Mouse (Mus musculus) lung, postnatal 0 days (tissue): ENCODE data around the gene Atp6v1g2. TPM values are rescaled to one million over a fixed set of nuclear protein-coding genes. Genes with fewer than 3 reads are reported as not detected.

Experiments used
- ATAC-seq: fragments of 200-750 bp; cut with Nextera tagmentation; 2 replicates; pipeline ENCODE4 v1.8.0; 2017; ENCODE audit warnings: moderate library complexity
- DNase-seq: peaks from one replicate; pipeline ENCODE4 v3.0.0-alpha.2; 2016; ENCODE audit warnings: low spot score
- H3K27ac ChIP-seq: fragments of 300-500 bp; sonication (generic); 2 replicates; pipeline ENCODE4 v1.5.1; 2014; ENCODE audit warnings: antibody characterized with exemption, mild to moderate bottlenecking, low read length, mixed read lengths
- H3K27me3 ChIP-seq: fragments of 300-500 bp; sonication (generic); replicated peaks from 2 replicates; pipeline ENCODE4 v1.6.1; 2014; ENCODE audit warnings: low read length, mixed read lengths; ENCODE audit not compliant: insufficient read depth
- H3K36me3 ChIP-seq: fragments of 300-500 bp; sonication (generic); 2 replicates; pipeline ENCODE4 v1.6.1; 2014; ENCODE audit warnings: low read length, mixed read lengths; ENCODE audit not compliant: insufficient read depth
- H3K4me1 ChIP-seq: fragments of 300-500 bp; sonication (generic); 2 replicates; pipeline ENCODE4 v1.6.1; 2014; ENCODE audit warnings: antibody characterized with exemption, low read depth, low read length, mixed read lengths; ENCODE audit not compliant: insufficient read depth
- H3K4me2 ChIP-seq: fragments of 300-500 bp; sonication (generic); replicated peaks from 2 replicates; pipeline ENCODE4 v1.6.1; 2014; ENCODE audit warnings: low read depth, mild to moderate bottlenecking, low read length, moderate library complexity, mixed read lengths
- H3K4me3 ChIP-seq: fragments of 300-500 bp; sonication (generic); 2 replicates; pipeline ENCODE4 v1.5.1; 2014; ENCODE audit warnings: low read depth, low read length
- H3K9ac ChIP-seq: fragments of 300-500 bp; sonication (generic); replicated peaks from 2 replicates; pipeline ENCODE4 v1.6.1; 2014; ENCODE audit warnings: low read depth, mild to moderate bottlenecking
- H3K9me3 ChIP-seq: fragments of 300-500 bp; sonication (generic); 2 replicates; pipeline ENCODE4 v1.6.1; 2016; ENCODE audit warnings: low read length, mixed read lengths
- CTCF ChIP-seq: IDR thresholded peaks from 2 replicates; pipeline ENCODE4 v1.5.1; 2016; ENCODE audit warnings: antibody characterized with exemption, mild to moderate bottlenecking
- EP300 ChIP-seq: IDR thresholded peaks from 2 replicates; pipeline ENCODE4 v1.6.1; 2016; ENCODE audit warnings: antibody characterized with exemption, mild to moderate bottlenecking, control low read depth
- WGBS: fragments of 180-500 bp; shearing (Covaris S2); extraction: QIAGEN DNeasy Blood & Tissue Kit; methylation state at CpG from one replicate; pipeline ENCODE4 v1.1.7; 2014; 5-methylcytosine and 5-hydroxymethylcytosine counted together
- polyA plus RNA-seq: library from polyadenylated mRNA; unstranded; fragments of >200 nt; fragmentation: Nextera tagmentation; extraction: Ambion mirVana; gene quantifications from 2 replicates; pipeline ENCODE4 v1.2.1, GENCODE M21; 2015

Gene Atp6v1g2
- polyA plus RNA-seq: 4.7 and 6.1 TPM in 2 replicates

GRCm38 (mm10) chr17:35233114-35233980, at the start of gene Atp6v1g2:
Gene Atp6v1g2, plus strand, starts transcription at chr17:35233660.
- Histone ChIP-seq H3K4me2 (peak within 1 kb of the TSS; percentile 63), H3K4me3 (no peak within 1 kb of the TSS), H3K27me3 (no peaks in the 10 kb centered on the region), H3K27ac (peak within 1 kb of the TSS; percentile 95), H3K4me1 (peaks cover 6% of the 10 kb centered on the region; the same call in 1 of the 2 replicates), H3K36me3 (no peaks in the 10 kb centered on the region; the same call in 1 of the 2 replicates), H3K9me3 (no peaks in the 10 kb centered on the region), H3K9ac (no peak within 1 kb of the TSS)
- TF ChIP-seq CTCF (no peak), EP300 (0 out of 2 replicates have a peak, but pooled peaks have one; percentile 35)
- WGBS: 34% methylated on average over 18 of the region's 18 CpGs
- ATAC-seq: 0 out of 2 replicates have a peak, but pooled peaks have one; percentile 3
- DNase-seq: peak; percentile 72

- Histone ChIP-seq H3K27me3 (no peaks in the 10 kb centered on the region), H3K4me3 (peak overlapping the region; percentile 49), H3K4me2 (peak overlapping the region; percentile 54), H3K36me3 (no peaks in the 10 kb centered on the region), H3K27ac (peak overlapping the region; percentile 71), H3K4me1 (no peaks in the 10 kb centered on the region), H3K9ac (peak overlapping the region; percentile 16; the same call in 1 of the 2 replicates), H3K9me3 (no peaks in the 10 kb centered on the region)
- peak; percentile 72 for ATAC-seq
- TF ChIP-seq CTCF (no peak), EP300 (peak; percentile 11; the same call in 1 of the 2 replicates)
- 1% methylated on average over 18 of the region's 18 CpGs for WGBS
- DNase-seq: peak; percentile 78
Observed at GRCm38 (mm10) chr17:35185639-35186611, 47.5 kb upstream of the Atp6v1g2 start.

- ATAC-seq: peak; percentile 37; the same call in 1 of the 2 replicates
- H3K4me2 ChIP-seq: peak overlapping the region; percentile 54
- H3K4me3 ChIP-seq: peak overlapping the region; percentile 49
- whole genome bisulfite sequencing: 3% methylated on average over 4 of the region's 4 CpGs
- H3K9ac ChIP-seq: no peak overlapping the region
- no peaks in the 10 kb centered on the region for H3K27me3 ChIP-seq
- DNase-seq: peak; percentile 53
- H3K36me3 ChIP-seq: no peaks in the 10 kb centered on the region
- peak overlapping the region; percentile 71 for H3K27ac ChIP-seq
- no peak for TF ChIP-seq EP300
- no peak for TF ChIP-seq CTCF
- H3K4me1 ChIP-seq: no peaks in the 10 kb centered on the region
- H3K9me3 ChIP-seq: no peaks in the 10 kb centered on the region
Observed at GRCm38 (mm10) chr17:35186681-35187080, 46.8 kb upstream of the Atp6v1g2 start.

GRCm38 (mm10) chr17:35187345-35187744, 46.1 kb upstream of the Atp6v1g2 start:
- no peaks in the 10 kb centered on the region for H3K36me3 ChIP-seq
- H3K4me2 ChIP-seq: no peak overlapping the region
- no peak for DNase-seq
- no peak overlapping the region for H3K4me3 ChIP-seq
- TF ChIP-seq EP300: no peak
- no peak for TF ChIP-seq CTCF
- ATAC-seq: no peak
- no peaks in the 10 kb centered on the region for H3K4me1 ChIP-seq
- 55% methylated on average over 4 of the region's 4 CpGs for WGBS
- H3K27ac ChIP-seq: no peak overlapping the region
- no peaks in the 10 kb centered on the region for H3K9me3 ChIP-seq
- H3K27me3 ChIP-seq: no peaks in the 10 kb centered on the region
- H3K9ac ChIP-seq: no peak overlapping the region

- no peaks in the 10 kb centered on the region for H3K27me3 ChIP-seq
- no peaks in the 10 kb centered on the region for H3K36me3 ChIP-seq
- no peaks in the 10 kb centered on the region for H3K4me1 ChIP-seq
- no peak within 1 kb of the TSS for H3K4me3 ChIP-seq
- no peak within 1 kb of the TSS for H3K9ac ChIP-seq
- ATAC-seq: no peak
- H3K27ac ChIP-seq: peak within 1 kb of the TSS; percentile 9; the same call in 1 of the 2 replicates
- TF ChIP-seq CTCF (no peak), EP300 (no peak)
- 64% methylated on average over 7 of the region's 7 CpGs for WGBS
- no peak for DNase-seq
- no peaks in the 10 kb centered on the region for H3K9me3 ChIP-seq
- no peak within 1 kb of the TSS for H3K4me2 ChIP-seq
Observed at GRCm38 (mm10) chr17:35187959-35188610, 45.4 kb upstream of the Atp6v1g2 start, which contains the start of gene Lst1. Gene Lst1, minus strand, starts transcription at chr17:35188439.
